Mouse (Mus musculus) E14TG2a.4 (cell line): ENCODE results near the gene Tfap2e.

Experiments used
- CTCF ChIP-seq: conservative IDR thresholded peaks from 2 replicates; pipeline ENCODE4 v1.5.1; 2014; ENCODE audit warnings: low read length
- POU5F1 ChIP-seq: IDR thresholded peaks from 2 replicates; pipeline ENCODE4 v1.6.1; 2014; ENCODE audit warnings: low read length, borderline replicate concordance

- no peak for TF ChIP-seq CTCF
- no peak for TF ChIP-seq POU5F1
Measured at GRCm38 (mm10) chr4:126744831-126745230, 8.8 kb upstream of the Tfap2e start.
